Mouse (Mus musculus): ENCODE data around the gene Tnfrsf12a. TPM values are rescaled to one million over a fixed set of nuclear protein-coding genes. Genes with fewer than 3 reads are reported as not detected.

Tnfrsf12a gene
- total RNA-seq, 2 experiments from 2014 or later: 18.7 to 57.3 TPM

DNA sequence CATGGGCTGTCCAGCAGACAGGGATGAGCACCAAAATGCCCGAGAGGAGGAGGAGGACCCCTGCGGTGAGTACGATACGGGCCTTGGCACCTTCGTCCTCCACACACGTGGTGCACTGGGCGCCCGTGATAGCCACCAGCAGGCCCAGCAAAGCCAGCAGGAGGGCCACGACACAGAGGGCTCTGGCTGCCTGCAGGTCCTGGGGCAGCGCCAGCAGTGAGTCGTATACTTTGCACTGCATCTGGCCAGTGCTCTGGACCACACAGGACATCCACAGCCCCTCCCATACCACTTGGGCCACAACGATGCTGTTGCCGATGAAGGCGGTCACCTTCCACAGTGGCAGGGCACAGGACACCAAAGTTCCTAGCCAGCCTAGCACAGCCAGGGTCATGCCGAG lies 6.0 kb upstream of the Tnfrsf12a start:
- intact Hi-C loops (cut with DNase I; ENCODE audit: low total_unique reads): no loop called here

DNA sequence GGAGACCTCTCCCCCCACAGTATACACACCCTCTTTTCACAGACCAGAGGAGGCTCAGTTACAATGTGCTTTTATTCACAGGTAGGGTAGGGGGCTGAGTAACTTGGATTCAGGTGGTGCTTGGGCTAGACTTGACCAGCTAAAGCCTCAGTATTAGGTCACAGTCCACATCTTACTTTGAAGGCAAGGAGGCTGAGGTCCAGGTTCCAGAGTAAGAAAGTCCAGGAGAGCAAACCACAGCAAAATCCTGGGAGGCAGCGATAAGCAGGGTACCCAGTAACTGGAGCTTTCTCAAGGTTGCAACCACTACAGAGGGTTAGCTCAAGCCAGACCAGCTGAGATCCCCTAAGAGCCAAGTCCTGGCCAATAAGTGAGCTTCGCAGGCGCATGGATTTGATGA lies 5.3 kb upstream of the Tnfrsf12a start:
- no peak for DNase-seq
- intact Hi-C loops (cut with DNase I; ENCODE audit: low total_unique reads): no loop called here

More for the DNA sequence above, 6.0 kb upstream of the Tnfrsf12a start:
- no peak for DNase-seq

DNA sequence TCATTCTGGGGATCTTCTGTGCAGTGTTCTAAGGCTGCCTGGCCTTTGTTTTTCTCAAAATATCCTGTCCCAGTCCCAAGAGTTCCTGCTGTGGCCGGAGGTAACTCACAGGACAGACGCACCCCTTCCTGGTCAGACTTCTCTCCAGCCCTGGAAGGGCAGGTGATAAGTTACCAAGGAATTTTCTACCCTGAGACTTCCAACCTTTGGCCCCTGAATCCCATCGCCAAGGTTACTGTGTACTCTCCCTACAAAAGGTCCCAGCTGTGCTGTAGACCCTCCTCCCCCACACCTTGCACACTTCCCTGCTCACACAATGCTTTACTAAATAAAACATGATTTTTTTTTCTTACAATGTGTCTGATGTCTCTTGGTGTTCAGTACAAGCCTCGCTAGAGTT lies 4.8 kb upstream of the Tnfrsf12a start:
- no peak for DNase-seq

DNA sequence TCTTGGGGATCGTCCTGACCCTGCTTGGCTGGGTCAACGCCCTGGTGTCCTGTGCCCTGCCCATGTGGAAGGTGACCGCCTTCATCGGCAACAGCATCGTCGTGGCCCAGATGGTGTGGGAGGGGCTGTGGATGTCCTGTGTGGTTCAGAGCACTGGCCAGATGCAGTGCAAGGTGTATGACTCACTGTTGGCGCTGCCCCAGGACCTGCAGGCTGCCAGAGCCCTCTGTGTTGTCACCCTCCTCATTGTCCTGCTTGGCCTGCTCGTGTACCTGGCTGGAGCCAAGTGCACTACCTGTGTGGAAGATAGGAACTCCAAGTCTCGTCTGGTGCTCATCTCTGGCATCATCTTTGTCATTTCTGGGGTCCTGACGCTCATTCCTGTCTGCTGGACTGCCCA lies 3.8 kb upstream of the Tnfrsf12a start:
- intact Hi-C loops (cut with DNase I; ENCODE audit: low total_unique reads): no loop called here
- no peak for DNase-seq

More for the DNA sequence above, 4.8 kb upstream of the Tnfrsf12a start:
- intact Hi-C loops (cut with DNase I; ENCODE audit: low total_unique reads): no loop called here

DNA sequence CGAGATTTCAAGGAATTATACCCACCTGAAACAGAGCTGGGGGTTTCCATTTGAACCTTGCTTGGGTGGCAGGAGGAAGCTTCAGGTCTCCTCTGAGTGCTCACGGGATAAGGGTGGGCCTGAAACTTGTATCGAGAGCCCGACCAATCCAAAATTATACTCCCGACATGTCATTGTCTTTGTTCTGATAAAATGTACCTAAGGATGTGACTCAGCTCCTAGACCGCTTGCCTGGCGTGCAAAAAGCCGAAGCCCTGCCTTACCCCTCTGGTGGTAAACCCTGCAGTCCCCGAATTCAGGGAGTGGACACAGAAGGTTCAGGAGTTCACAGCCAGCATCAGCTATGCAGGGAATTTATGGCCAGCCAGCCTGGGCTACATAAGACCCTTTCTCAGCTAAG lies 3.1 kb upstream of the Tnfrsf12a start:
- DNase-seq: no peak
- intact Hi-C loops (cut with DNase I; ENCODE audit: low total_unique reads): no loop called here

DNA sequence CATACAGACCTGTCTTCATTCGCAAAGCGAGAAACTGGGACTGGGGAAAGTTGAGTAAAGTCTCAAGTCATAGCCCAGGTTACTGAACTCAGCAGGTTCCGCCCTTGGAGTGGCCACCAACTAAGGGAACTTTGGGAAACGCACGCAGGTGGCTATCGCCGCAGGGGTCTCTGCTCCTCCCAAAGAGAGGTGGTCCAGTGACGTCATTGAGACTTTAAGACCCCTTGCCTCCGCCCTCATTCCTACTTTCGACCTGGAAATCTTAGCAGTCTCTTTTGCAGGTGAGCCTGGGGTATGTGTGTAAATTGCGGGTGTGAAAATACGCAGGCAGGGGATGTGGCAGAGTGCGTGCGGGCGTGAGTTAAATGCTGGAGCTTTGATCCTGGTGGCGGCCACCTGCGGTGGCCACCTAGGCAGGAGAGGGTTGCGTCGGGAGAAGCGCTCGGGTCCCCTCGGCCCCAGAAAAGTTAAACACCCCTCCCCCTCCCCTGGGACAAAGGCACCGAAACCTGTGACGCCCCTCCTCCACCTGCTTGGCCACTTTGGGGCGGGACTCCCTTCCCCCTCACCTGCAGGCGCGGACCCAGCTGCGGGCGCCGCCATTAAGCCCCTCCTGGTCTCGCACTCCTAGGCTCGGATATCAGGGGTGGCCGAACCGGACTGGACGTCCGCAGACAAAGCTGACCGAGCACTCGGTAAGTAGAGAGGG lies 2.0 kb upstream of the Tnfrsf12a start, which contains the start of gene Cldn6:
Gene Cldn6, plus strand, starts transcription at position 123 of the 709 bp plus-strand sequence.
- DNase-seq: no peak
- intact Hi-C loops (cut with DNase I; ENCODE audit: low total_unique reads): no loop called here

DNA sequence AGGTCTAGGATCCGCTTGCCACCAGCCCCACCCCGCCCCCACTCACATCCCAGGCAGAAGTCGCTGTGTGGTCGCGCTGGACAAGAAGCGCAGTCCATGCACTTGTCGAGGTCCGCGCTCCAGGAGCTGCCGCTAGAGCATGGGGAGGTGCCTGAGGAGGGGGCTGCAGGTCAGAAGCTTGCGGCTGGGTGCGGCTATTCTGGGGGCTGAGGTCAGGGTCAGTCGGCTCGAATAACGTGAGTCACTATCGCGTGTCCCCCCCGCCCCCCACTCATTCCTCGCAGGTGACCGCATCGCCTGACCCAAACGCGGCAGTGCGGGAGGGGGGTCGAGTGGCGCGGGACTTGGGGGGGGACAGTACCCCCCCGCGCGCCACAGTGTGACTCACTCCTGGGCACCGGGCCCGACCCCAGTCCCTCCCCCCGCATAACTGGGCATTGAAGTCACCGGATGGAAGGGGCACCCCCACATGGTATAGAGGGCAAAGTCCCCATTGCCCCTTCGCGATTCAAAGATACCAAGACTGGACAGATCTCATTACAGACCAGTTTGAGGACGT lies 716 bp downstream of the Tnfrsf12a start:
- intact Hi-C loops (cut with DNase I; ENCODE audit: low total_unique reads): no loop called here

DNA sequence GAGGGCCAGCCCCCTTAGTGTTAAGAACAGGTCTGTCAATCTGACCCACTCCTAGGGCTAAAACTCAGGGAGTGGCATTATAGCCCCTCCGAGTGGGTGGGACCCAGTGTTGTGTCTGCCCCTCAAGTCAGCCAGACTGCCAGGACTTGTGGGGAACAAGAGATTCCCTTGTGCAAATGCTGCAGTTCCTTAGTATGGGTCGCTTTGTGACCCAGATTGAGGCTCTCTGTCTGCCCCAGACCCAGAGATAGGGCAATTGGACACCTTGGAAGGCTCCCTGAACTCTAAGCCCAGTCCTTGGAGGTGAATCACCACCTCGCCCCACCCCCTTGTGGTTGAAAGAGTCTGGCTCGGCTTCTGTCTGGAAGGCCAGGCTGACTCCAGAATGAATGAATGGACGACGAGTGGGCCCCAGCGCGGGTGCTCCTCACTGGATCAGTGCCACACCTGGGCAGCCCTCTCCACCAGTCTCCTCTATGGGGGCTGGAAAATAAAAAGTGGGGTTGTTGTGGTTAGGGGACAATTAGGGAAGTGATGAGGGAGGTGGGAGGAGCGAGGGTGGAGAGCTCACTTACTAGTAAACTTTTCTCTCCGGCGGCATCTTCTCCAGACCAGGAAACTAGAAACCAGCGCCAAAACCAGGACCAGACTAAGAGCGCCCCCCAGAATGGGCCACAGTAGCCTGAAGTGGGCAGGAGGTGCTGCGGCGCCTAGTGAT lies 1.5 kb downstream of the Tnfrsf12a start:
- peak; percentile 75 for DNase-seq
- intact Hi-C loops (cut with DNase I; ENCODE audit: low total_unique reads): no loop called here

More for the DNA sequence above, 716 bp downstream of the Tnfrsf12a start:
- DNase-seq: peak; percentile 69

DNA sequence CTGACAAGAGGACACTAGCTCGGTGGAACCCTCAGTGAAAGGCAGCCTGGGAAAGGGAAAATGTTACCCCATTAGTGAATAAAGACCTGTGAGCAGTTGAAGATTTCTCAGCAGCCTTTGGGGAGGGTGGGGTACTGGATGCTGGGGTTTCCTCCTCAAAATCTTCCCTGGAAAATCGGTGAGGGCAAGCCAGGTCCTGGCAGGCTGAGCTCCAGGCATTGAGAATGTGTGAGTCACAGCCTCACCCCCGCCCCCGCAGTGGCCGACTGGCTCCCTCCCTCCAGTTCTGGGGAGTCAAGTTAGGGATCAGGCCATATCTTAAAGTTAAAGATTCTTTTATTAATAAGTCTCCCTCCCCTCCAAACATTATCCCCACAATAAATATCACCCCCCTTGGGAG lies 2.1 kb downstream of the Tnfrsf12a start:
- intact Hi-C loops (cut with DNase I; ENCODE audit: low total_unique reads): no loop called here
- peak; percentile 82 for DNase-seq

DNA sequence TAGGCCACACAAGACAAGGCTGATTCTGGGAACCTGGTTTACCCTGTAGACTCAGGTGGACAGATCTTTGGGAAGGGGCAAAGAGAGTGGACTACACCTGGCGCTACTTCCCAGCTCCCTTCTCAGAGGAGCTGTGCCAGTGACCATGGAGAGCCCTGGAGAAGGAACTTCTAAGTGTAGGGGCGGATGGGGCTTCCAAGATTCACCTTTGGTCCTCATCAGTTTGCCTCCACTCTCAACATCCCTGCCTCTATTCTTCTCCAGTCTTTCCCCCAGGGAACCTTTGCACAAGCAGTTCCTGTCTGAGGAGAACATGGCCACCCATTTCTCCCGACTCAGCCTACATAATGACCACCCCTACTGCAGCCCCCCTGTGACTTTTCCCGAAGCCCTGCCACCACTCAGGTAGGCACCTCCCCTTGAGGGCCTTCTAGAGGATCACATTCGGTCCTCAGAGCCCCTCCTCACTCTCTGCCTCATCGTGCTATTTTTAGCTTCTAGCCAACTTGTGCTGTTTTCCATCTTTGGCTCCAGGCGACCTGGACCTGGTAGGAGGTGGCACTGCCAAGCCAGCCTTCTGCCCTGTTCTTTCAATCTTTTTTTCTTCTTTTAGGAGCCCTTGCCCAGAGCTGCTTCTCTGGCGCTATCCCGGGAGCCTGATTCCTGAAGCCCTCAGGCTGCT lies 2.9 kb downstream of the Tnfrsf12a start:
- DNase-seq: no peak
- intact Hi-C loops (cut with DNase I; ENCODE audit: low total_unique reads): no loop called here

DNA sequence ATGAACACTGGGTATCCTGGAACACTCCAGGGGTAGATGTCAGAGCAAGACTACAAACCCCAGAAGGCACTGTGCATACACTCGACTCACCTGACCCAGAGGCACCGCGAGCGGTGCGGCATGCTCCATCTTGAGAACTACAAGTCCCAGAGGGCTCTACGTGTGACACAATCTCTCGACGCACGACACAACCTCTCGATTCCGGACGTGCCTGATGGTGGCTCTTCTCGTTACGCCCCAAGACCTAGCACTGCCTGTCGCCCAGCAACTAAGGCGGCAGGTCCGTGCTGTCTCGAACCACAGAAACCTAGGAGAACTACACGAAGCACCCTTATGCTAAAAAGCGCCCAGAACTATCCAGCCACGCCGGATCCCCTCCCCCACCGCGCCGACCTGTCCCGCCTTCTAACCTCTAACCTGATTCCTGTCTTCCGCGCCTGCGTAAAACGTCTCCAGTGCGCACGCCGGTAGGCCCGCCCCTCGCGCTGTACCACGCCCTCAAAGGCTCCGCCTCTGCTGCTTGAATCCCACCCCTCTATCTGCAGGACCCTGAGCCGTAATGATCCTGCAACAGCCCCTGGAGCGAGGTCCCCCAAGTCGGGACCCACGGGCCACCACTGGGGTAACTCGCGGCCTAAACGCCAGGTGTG lies 3.7 kb downstream of the Tnfrsf12a start, which contains the start of the genes Hcfc1r1 and Thoc6:
Gene Hcfc1r1, plus strand, starts transcription at position 173 of the 650 bp plus-strand sequence.
Gene Thoc6, minus strand, starts transcription at position 459 of the 650 bp plus-strand sequence.
- DNase-seq: peak; percentile 90
- intact Hi-C loops (cut with DNase I; ENCODE audit: low total_unique reads): no loop called here

DNA sequence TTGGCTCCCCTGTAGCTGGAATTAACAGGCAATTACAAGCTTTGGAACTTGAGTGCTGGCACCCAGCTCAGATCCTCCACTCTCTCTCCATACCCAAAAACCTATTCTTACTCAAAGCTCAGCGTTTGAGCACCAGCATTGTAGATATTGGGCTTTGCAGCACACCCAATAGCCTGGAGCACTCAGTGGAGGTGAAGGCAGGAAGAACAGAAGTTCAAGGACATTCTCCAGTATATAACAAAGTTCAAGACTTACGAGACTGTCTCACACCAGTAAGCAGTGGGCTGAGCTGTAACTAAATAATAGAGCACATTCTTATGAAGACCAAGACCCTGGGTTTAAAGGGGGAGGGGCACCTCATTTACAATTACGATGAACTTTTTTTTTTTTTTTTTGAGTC lies 4.5 kb downstream of the Tnfrsf12a start:
- DNase-seq: no peak
- intact Hi-C loops (cut with DNase I; ENCODE audit: low total_unique reads): no loop called here

DNA sequence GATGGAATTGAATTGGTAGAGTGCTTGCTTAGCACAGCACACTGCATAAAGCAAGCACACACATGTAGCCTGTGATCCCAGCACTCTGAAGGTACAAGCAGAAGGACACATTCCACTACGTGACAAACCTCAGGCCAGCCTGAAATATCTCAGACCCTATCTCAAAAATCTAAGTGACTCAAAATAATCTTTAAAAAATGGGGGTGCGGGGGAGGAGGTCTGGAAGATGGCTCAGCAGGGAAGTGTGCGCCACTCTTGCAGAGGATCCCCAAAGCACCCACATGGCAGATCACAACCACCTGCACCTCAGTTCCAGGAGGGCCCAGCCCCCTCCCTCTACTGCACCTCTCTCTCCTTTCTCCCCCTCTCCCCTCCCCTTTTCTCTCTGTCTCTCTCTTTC lies 5.7 kb downstream of the Tnfrsf12a start:
- intact Hi-C loops (cut with DNase I; ENCODE audit: low total_unique reads): no loop called here

DNA sequence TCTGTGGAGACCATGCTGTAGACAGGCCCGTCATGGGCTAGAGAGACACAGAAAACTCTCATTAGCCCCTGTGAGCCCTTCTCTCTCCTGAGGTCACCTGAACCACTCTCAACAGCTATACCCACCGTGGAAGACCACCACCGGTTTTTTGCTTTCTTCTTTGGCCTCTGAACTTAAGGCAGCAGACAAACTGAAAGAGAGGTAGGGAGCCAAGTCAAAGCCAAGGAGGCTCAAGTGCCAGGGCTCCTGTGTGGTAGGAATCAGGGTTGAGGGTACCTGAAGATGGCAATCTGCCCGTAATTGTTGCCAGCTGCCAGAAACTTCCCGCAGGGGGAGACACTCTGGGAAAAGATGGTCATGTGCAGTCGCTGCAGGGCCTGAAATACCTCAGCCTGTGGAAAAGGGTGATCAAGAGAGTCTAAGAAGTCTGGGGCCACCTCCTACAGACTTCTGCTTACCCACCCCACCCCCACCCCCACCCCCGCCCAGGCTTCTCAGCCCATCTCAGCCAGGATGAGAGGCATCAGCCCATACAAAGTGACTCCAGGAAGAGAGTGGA lies 6.7 kb downstream of the Tnfrsf12a start:
- no peak for DNase-seq
- intact Hi-C loops (cut with DNase I; ENCODE audit: low total_unique reads): no loop called here

More for the DNA sequence above, 5.7 kb downstream of the Tnfrsf12a start:
- DNase-seq: no peak

DNA sequence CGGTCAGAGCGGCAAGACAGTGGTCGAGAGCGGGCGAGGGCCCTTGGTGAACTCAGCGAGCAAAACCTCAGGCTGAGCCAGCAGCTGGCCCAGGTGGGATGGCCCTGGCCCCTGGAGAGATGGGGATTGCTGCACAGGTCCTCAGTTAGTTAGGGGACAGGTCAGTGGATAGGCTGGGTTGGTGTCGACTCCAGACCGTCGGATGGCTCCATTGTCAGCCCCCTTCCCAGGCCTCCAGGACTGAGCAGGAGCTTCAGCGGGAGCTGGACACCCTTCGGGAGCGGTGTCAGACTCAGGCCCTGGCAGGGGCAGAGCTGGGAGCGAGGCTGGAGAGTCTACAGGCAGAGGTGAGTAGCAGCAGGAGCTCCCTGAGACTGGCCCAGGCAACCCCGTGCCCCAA lies 11.8 kb downstream of the Tnfrsf12a start:
- intact Hi-C loops (cut with DNase I; ENCODE audit: low total_unique reads): no loop called here

DNA sequence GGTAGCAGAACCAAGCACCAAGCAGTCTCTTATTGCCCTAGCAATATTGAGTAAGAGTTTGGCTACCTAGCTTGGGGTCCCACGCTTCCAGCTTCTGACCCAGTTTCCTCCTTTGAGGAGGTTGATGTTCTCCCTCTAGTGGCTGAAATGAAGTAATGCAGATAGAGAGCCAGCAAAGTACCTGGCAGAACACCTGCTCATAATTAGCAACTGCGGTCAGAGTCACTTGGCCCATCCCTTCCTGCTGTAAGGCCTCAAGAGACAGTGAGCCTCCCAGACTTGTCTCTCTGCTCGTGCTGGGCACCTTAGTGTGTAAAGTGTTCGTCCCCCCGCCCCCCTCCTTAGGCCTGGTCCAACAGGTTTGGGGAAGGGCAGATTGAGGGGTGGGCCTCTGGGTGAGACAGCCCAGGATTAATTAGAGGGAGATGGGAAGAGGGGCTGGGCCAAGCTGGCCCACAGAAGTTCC lies 12.7 kb downstream of the Tnfrsf12a start:
- DNase-seq: no peak
- intact Hi-C loops (cut with DNase I; ENCODE audit: low total_unique reads): loop anchor here (5.0 kb wide), 1 partner anchor 38 kb away; no protein-coding TSS in a partner anchor

More for the DNA sequence above, 11.8 kb downstream of the Tnfrsf12a start:
- DNase-seq: no peak

DNA sequence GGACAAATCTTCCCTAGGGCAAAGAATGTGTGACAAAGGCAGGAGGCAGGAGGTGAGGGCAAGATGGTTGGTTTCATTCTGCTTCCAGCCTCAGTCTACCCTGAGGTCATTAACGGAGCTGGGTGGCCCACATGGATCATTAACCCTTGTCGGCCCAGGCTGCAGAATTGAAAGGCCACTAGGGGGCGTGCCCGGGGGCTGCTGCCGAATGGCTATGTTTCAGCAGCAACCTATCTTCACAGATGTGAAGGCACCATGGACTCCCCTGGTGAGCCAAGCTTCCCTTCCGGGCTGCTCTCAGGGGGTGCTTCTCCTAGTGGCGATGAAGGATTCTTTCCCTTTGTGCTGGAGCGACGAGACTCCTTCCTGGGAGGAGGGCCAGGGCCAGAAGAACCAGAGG lies 15.7 kb downstream of the Tnfrsf12a start:
- no peak for DNase-seq
- intact Hi-C loops (cut with DNase I; ENCODE audit: low total_unique reads): loop anchor here (5.0 kb wide), 1 partner anchor 41 kb away; no protein-coding TSS in a partner anchor

DNA sequence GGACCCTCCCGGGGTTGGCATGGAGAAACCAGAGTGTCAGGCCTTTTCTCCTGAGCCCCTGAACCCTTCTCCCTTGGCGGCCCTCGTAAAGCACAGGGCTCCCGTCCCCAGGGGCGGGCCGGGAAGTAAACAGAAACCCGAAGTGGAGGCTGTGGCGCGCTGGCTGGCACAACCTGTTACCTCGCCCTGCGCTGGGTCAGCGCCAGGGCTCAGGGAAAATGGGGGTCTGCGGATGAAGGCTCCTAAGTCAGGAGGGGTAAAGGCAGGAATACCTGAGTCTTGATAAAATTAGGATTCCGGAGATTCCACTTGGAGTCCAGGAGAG lies 16.4 kb downstream of the Tnfrsf12a start:
- intact Hi-C loops (cut with DNase I; ENCODE audit: low total_unique reads): loop anchor here (5.0 kb wide), 1 partner anchor 41 kb away; no protein-coding TSS in a partner anchor
- DNase-seq: no peak
